Mouse (Mus musculus) ES-CJ7 (cell line): ENCODE results near the gene AC124108.1.
"Not testable (repeated sequence)": the region's sequence is repeated elsewhere in the genome, so short reads cannot be mapped to it uniquely, and the experiment has no call there.

Source experiments
- DNase-seq: peaks from one replicate; pipeline ENCODE4 v3.0.0; 2011; ENCODE audit warnings: low read depth, low spot score

AC124108.1 gene

GRCm38 (mm10) chr1:132191093-132191785 lies at the start of gene AC124108.1, which contains the start of gene Lemd1:
Gene AC124108.1 (plus strand): TSS chr1:132191457.
Gene Lemd1 (plus strand): TSS chr1:132191431.
- DNase-seq = peak; percentile 53

- no peak for DNase-seq
Observed at GRCm38 (mm10) chr1:132141753-132142152, 49.5 kb upstream of the AC124108.1 start.

GRCm38 (mm10) chr1:132143079-132143478 lies 48.2 kb upstream of the AC124108.1 start:
- DNase-seq = no peak

- no peak for DNase-seq
Observed at GRCm38 (mm10) chr1:132143730-132144129, 47.5 kb upstream of the AC124108.1 start.

- peak; percentile 52 for DNase-seq
Observed at GRCm38 (mm10) chr1:132144223-132144622, 47.0 kb upstream of the AC124108.1 start.

- DNase-seq = no peak
Observed at GRCm38 (mm10) chr1:132144837-132145236, 46.4 kb upstream of the AC124108.1 start.

GRCm38 (mm10) chr1:132145973-132146685 lies 45.1 kb upstream of the AC124108.1 start:
- no peak for DNase-seq

DNA sequence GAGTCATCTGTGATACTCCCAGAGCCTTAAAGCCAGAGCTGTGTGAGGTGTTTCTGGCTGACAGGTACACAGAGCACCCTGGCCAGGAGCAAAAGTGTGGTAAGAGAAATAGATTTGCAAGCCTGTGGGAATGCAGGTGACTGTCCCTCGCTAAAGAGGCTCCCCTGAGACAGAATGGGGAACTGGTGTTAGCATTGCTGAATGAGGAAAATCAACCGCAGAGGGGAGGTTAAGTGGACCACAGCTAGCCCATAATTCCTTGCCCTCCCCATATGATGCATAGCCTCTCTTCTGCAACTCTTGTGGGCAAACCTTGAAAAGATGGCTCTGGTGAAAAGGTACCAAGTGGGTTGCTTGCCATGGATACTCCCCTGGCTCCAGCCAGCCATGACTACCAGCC lies 41.8 kb upstream of the AC124108.1 start:
- DNase-seq = no peak

- no peak for DNase-seq
Observed at GRCm38 (mm10) chr1:132150171-132150570, 41.1 kb upstream of the AC124108.1 start.

DNA sequence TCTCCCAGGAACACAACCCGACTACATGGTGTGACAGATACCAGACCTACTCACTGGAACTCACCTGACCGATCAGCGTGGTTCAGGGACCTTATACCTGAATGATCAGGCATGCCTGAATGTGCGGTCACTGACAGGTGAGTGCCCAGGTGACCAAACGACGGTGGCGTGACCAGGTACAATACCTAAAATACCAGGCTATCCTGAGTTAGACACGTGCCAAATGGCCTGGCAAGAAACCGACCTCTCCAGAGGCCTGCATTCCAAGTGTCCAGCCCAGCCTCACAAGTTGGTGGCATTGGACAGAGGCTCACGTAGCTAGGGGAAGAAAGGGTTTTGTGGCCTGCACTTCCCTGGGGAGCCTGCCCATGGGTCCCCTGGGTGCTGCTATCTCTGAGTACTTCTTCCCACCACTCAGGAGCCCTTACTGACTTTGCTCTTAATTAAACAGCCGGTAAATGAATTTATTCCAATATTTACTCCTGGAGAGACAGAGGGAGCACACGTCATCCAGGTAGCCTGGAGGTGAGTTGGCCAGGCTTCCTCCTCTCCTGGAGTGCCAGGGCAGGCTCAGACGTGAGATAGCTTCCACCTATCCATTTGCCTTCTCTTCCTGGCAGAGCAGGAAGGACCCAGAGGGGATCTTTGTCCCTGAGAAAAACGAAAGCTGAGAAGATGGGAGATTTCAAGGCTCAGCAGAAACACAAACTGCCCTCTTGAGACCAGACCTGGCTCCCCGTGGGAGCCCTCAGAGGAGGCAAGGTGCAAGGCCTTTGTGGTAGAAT lies 40.2 kb upstream of the AC124108.1 start:
- DNase-seq = no peak

DNA sequence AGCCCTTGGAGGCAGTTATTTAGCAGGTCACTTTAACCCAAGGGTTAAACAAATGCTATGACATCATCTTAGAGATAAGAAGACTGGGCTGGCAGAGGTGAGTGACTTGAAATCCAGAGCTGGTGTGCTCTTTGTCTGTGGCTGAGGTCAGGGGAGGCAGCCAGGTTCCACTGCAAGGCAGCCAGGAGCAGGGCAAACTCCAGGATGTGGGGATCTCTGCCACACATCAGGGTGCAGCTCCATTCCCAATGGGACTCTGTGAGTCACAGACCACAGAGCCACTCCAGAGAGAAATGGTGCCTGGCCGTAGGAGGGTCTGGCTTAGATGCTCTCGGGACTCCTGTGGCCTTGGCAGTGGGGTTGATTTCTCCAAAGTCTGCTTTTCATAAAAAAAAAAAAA lies 39.3 kb upstream of the AC124108.1 start:
- no peak for DNase-seq

DNA sequence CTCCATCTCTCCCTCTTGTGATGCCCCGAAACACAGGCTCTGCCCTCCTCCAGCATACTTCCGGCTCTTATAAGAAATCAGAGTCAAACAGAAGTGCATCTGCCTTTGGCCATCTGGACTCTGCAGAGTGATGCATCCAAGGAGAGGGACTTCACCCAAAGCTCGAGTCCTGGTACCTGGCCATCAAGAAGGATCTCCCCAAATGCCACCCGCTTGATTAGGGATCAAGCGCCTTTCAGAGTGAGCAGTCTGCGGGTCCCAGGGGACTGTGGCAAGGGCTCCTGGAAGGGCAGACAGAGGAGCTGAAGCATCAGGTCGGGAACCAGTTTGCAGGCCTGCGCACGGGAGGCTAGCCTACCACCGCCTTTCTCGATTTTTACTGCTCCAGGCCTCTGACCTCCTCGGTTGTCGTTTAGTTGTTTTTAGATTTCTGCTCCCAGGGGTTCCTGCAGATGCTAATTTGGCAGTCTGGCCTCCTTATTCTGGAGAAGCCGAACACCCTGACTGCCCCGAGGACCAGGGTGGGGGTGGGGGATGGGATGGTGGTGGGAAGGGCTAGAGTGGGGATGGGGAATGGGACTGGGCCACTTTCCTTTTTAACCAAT lies 38.1 kb upstream of the AC124108.1 start:
- no peak for DNase-seq

DNA sequence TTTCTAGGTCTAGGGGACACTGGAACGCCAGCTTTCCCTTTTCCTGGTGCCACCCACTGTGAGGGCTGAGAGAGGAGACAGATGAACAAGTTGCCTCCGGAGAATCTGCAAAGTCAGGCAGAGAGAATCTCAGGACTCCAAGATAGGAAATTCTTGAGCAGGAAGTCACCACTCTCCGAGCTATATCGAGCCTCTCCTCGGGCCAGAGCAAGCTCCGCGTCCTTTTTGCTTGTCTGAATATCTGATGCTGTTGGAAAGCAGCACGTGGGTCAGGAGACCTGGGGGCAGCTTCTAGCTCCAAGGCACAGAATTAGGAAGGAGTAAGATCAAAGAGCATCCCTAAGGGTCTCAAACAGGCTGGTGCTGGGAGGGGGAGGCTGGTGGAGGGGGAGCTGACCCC lies 37.6 kb upstream of the AC124108.1 start:
- DNase-seq = no peak

DNA sequence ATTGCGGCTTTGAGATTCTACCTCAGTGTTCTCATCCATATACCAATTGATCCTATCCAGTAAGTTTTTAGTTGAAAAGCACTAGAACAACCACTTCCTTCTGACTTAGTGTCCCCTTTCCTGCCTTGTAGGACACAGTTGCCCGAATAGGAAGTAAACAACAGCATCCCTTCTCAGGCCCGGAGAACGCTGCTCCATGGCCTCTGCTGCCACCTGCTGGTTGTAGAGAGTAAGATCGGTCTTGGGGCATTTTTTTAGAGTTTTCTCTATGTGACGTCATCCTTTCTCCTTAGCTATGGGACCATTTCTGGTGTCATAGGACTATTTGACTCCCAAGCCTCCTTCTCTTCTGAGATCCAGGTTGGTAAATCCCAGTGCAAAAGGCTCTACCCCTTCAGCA lies 35.5 kb upstream of the AC124108.1 start:
- peak; percentile 90 for DNase-seq

GRCm38 (mm10) chr1:132157016-132157781 lies 34.1 kb upstream of the AC124108.1 start:
- DNase-seq = peak; percentile 95

DNA sequence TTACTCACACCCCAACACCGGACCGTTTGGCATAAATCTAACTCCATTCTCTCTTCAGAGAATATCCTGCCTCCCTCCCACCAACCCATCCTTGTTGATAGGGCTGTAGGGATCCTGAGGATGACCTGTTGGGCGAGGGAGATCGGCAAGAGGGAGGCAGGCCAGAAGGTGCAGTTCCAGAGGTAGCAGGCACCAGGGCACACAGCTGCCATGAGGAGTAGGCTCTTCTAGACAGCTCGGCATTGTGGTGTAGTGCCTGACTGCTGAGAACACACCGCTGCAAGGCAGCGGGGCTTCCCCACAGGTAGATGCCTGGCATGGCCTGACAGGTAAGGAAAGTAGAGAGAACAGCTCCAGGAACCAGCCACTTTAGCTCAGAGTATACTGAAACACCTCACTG lies 33.4 kb upstream of the AC124108.1 start:
- DNase-seq = no peak

DNA sequence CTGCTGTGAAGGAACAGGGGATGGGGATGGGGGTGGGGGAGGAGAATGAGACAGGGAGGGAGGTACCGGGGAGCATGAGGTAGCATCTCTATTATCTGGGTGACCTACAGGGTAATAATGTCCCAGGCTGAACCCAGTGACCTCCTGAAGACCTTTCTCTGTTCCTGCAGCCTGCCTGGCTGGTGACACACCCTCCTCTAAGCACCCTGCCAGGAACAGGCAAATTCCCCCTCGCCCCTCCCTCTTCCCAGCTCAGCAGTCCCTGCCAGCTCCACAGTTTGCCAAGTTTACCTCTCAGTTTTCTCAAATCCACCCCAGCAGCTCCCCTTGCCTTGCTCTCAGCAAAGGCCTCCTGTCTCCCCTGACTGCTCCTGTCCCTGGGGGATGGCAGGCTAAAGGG lies 32.5 kb upstream of the AC124108.1 start:
- peak; percentile 91 for DNase-seq

DNA sequence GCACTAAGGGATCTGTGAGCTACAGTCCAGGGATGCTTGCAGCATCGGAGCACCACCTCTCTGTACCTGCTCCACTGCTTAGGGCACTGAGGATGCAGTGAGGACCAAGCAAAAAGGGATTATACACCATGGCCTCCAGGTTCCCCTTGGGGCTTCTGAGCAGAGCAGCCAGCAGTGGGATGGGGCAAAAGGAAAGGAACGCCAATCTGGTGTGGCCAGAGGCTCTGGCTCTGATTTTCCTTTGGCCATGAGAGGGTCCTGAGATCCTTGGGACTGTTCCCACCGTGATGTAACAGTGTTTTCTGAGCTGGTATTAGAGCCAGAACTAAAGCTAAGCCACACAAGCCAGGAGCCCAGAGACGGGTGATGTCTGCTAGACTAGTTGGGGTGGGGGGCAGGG lies 31.6 kb upstream of the AC124108.1 start:
- DNase-seq = no peak

GRCm38 (mm10) chr1:132161211-132161880 lies 29.9 kb upstream of the AC124108.1 start:
- DNase-seq = no peak

DNA sequence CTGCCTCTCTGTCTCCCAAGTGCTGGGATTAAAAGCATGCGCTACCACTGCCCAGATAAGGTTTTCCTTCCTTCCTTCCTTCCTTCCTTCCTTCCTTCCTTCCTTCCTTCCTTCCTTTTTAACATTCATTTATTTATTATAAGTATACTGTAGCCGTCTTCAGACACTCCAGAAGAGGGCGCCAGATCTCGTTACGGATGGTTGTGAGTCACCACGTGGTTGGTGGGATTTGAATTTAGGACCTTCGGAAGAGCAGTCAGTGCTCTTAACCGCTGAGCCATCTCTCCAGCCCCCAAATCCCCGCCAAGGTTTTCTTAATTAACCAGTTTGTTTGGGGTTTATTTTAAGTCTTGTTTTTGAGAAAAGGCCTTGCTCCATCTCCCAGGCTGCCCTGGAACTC lies 28.6 kb upstream of the AC124108.1 start:
- not testable (repeated sequence) for DNase-seq
